Mouse (Mus musculus): Measurements from ENCODE around the gene Pcdh9. TPM values are rescaled to one million over a fixed set of nuclear protein-coding genes. Genes with fewer than 3 reads are reported as not detected.

Pcdh9 gene
- polyA plus RNA-seq (2015; fragmentation: Nextera tagmentation; extraction: Ambion mirVana): 3.7 TPM in 2 replicates

DNA sequence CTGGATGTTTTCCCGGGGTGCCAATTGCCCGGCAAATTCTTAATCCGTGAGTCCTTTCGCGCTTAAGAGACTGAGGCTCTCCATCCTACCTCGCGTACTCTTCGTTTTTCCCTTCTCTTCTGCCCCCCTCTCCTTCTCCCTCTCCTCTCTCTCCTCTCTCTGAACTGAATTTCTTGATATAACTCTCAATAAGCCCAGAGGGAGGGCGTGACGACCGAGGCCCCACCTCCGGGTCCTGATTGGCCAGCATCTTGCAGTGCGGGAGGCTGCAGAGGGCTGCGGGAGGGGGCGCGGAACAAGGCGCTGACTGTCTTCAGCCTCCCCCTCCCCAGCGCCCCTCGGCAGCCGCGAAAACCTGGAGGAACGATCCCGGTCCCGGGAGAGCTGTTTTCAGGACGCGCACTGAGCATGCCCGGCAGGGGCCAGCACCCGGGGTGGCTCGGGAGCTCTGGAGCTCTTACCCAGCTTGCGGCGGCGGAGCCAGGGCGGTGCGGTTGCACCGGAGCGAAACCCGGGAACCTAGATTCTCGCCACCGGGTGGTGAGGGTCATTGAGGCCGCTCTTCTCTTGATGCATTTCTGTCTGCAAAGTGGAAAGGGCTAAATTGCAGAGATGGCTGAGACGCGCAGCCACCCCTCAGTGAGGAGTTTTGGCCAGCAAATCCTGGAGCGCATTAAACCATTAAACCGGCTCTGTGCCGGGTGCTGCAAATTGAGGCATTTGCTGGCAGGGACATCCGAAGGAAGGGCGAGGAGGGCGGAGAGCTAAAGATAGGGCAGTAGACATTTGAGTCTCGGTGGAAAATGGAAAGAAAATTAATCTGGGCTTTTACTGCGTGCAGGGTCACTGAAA, at the start of gene Pcdh9:
TSS of gene Pcdh9 (minus strand) at position 161 of the 852 bp plus-strand sequence.

All from skeletal muscle tissue, postnatal 0 days (tissue).